Mouse (Mus musculus) kidney, adult 2 months (tissue): ENCODE measurements around the gene Hcn2.

ENCODE experiments used
- CTCF ChIP-seq: fragments of 200-500 bp; conservative IDR thresholded peaks from 2 replicates; pipeline ENCODE4 v1.5.1; 2011; ENCODE audit warnings: low read depth, mild to moderate bottlenecking, control low read depth, low read length, moderate library complexity, mixed read lengths; ENCODE audit not compliant: insufficient read depth, insufficient read length
- POLR2A ChIP-seq: fragments of 200-500 bp; IDR thresholded peaks from one replicate; pipeline ENCODE4 v1.6.1; 2011; ENCODE audit warnings: low read depth, low read length, control low read depth

- TF ChIP-seq CTCF (no peak), POLR2A (no peak)
Observed at GRCm38 (mm10) chr10:79764234-79764633, 47.8 kb downstream of the Hcn2 start.
